Mouse (Mus musculus): ENCODE measurements around the gene Taz. TPM values are rescaled to one million over a fixed set of nuclear protein-coding genes. Genes with fewer than 3 reads are reported as not detected.

The Taz gene
- polyA plus RNA-seq, 1 experiment: 29.6 TPM

DNA sequence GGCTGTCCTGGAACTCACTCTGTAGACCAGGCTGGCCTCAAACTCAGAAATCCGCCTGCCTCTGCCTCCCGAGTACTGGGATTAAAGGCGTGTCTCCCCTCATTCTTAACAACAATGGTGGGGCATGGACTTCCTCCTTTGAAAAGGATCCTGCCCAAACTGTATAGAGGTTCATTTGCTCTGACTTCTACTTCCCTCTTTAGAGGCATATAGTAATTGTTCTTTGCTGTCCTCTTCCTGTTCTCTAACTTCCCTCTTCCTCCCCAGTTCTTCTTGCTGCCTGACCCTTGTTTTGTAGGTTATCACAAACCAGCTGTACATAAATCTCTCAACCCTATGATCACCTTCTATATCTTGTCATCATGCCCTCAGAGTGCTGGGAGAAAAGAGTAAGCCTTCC, 18.0 kb downstream of the Taz start:
- TF ChIP-seq GATA1 (IDR thresholded peaks at IDR 0.05; ENCODE audit: borderline replicate concordance, low read length): no peak
- no peak for TF ChIP-seq FLI1 (IDR thresholded peaks at IDR 0.05; ENCODE audit: low read length)
- Histone ChIP-seq H3K36me3 (replicated peaks; ENCODE audit: low read length) (peaks cover 62% of the 10 kb centered on the region), H3K27me3 (replicated peaks) (peaks cover 23% of the 10 kb centered on the region), H3K4me3 (replicated peaks) (no peak overlapping the region), H3K4me1 (peaks cover 20% of the 10 kb centered on the region; the same call in 1 of the 2 replicates), H3K9me3 (0 out of 2 replicates have a peak, but pooled peaks cover 3% of the 10 kb centered on the region)

DNA sequence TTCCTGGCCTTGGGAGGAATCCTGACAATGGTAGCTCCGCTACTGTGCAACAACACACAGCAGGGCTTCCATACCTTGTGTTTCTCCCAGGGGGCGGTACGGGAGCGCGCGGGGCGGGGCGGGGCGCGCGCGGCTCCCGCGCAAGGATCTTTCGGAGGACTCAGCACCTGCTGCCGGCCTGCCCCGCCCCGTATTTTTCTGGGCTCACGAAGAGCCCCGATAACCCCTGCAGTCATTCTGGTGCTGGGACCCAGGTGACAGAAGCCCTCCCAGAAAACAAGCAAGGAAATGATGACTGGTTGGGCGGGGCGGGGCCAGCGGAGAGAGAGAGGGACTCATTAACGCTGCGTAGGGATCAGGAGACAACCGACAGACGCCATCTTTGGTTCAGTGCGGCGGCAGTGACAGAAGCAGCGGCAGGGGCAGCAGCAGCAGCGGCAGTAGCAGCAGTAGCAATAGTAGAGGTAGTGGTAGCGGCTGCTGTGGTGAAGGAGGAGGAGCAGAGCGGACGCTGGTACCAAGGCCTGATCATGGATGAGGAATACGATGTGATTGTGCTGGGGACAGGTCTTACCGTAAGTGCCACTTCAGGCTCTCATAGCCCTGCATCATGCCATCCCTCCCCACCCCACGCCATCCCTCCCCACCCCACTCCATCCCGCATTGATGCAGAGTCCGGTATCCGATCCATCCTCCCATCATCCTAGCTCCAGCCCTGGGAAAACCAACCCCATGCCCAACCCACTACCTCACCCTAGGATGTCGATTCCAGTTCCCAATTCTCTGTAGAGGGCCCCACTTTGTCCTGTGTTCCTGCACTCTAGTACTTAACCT, 23.4 kb downstream of the Taz start, which contains the start of gene Gdi1:
Gene Gdi1, plus strand, starts transcription at position 132 of the 834 bp plus-strand sequence.
- Histone ChIP-seq H3K27me3 (replicated peaks) (peaks cover 23% of the 10 kb centered on the region), H3K4me1 (peaks cover 22% of the 10 kb centered on the region), H3K4me3 (replicated peaks) (peak within 1 kb of the TSS; percentile 98), H3K36me3 (replicated peaks; ENCODE audit: low read length) (peaks cover 83% of the 10 kb centered on the region), H3K9me3 (no peaks in the 10 kb centered on the region)
- no peak for TF ChIP-seq GATA1 (IDR thresholded peaks at IDR 0.05; ENCODE audit: borderline replicate concordance, low read length)
- no peak for TF ChIP-seq FLI1 (IDR thresholded peaks at IDR 0.05; ENCODE audit: low read length)

DNA sequence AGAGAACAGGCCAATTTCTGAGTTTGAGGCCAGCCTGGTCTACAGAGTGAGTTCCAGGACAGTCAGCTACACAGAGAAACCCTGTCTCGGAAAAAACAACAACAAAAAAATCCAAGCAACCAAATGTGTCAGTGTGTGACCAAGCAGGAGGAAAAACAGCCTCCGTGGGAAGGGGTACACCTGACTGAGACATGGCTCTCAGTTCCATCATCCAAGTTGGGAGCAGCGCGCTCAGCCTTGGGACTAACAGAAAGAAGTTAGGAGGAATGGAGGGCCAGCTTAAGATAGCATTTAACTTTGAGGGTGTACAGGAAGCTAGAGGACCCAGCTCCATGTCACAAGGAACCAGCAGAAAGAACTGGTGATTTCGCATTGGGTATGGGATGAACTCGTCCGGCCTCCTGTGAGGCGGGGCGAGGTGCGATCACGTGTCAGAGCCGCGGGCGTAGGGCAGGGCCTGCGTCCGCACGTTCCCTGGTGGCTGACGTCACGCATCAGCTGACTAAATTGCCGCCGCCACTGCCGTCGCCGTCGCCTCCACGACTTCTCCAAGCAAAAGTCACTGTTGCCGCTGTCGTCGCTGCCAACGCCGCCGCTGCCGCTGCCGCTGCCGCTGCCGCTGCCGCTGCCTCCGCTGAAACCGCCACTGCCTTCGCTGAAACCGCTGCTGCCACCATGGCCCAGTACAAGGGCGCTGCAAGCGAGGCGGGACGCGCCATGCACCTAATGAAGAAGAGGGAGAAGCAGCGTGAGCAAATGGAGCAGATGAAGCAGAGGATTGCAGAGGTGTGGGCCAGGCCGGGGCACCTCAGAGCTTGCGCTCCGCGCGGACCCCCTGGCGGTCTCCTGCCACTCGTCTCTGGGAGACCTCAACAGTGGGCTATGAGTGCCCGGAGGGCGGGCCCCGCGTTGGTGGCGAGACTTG, 31.1 kb downstream of the Taz start, which contains the start of gene Fam50a:
Gene Fam50a, plus strand, starts transcription at position 494 of the 925 bp plus-strand sequence.
- Histone ChIP-seq H3K9me3 (0 out of 2 replicates have a peak, but pooled peaks cover 4% of the 10 kb centered on the region), H3K27me3 (replicated peaks) (peaks cover 12% of the 10 kb centered on the region), H3K4me1 (peaks cover 30% of the 10 kb centered on the region), H3K4me3 (replicated peaks) (peak within 1 kb of the TSS; percentile 96), H3K36me3 (replicated peaks; ENCODE audit: low read length) (peaks cover 70% of the 10 kb centered on the region)
- TF ChIP-seq FLI1 (IDR thresholded peaks at IDR 0.05; ENCODE audit: low read length): no peak
- no peak for TF ChIP-seq GATA1 (IDR thresholded peaks at IDR 0.05; ENCODE audit: borderline replicate concordance, low read length)

DNA sequence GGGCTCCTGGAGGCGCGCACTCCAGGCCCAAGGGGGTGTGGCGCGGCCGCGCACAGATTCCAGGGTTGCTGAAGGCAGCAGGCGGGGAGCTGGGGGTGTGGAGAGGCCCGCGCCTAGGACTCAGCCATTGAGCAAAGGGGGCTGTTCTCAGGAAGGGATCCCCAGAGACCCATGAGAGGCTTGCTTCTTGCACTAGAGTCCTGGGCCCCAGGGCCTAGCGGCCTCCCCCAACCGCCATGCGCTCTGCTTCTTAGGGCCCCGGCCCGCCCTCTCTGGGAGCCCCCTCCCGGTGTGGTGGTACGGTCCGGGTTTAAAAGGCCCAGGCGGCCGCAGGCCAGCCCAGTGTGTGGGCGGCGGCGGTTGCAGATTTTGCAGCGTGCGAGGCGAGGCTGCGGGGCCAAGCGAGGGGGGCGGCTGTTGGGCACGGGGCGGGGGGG, 47.0 kb downstream of the Taz start, which contains the start of gene Plxna3:
Gene Plxna3, plus strand, starts transcription at position 342 of the 437 bp plus-strand sequence.
- H3K4me1 ChIP-seq: peaks cover 15% of the 10 kb centered on the region
- H3K27me3 ChIP-seq (replicated peaks): peaks cover 63% of the 10 kb centered on the region
- TF ChIP-seq GATA1 (IDR thresholded peaks at IDR 0.05; ENCODE audit: borderline replicate concordance, low read length): no peak
- TF ChIP-seq FLI1 (IDR thresholded peaks at IDR 0.05; ENCODE audit: low read length): no peak
- no peaks in the 10 kb centered on the region for H3K9me3 ChIP-seq
- no peaks in the 10 kb centered on the region for H3K36me3 ChIP-seq (replicated peaks; ENCODE audit: low read length)
- H3K4me3 ChIP-seq (replicated peaks): peak within 1 kb of the TSS; percentile 86

DNA sequence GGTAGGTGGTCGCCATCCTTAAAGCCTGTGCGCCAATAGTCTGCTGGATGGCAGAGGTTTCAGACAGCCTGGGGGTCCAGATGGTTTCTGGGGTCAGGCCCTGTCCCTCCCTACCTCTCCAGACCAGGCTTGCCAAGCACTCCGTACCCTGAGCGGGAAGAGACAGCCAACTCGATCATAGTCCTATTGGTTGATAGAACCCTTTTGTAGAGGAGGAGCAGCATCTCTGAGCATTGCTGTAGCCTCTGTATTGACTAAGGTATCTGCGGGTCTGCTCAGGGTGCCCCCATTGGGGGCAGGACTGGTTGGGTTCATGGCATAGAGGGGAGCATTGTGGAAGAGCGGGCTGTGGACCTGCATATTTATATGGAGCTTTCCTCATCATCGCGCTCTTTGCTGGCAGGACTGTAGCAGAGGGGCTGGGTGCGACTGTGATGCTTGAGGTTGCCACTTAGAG, 47.5 kb downstream of the Taz start:
- Histone ChIP-seq H3K4me1 (peaks cover 15% of the 10 kb centered on the region), H3K4me3 (replicated peaks) (peak overlapping the region; percentile 86), H3K9me3 (no peaks in the 10 kb centered on the region), H3K36me3 (replicated peaks; ENCODE audit: low read length) (no peaks in the 10 kb centered on the region), H3K27me3 (replicated peaks) (peaks cover 68% of the 10 kb centered on the region)
- no peak for TF ChIP-seq GATA1 (IDR thresholded peaks at IDR 0.05; ENCODE audit: borderline replicate concordance, low read length)
- no peak for TF ChIP-seq FLI1 (IDR thresholded peaks at IDR 0.05; ENCODE audit: low read length)

DNA sequence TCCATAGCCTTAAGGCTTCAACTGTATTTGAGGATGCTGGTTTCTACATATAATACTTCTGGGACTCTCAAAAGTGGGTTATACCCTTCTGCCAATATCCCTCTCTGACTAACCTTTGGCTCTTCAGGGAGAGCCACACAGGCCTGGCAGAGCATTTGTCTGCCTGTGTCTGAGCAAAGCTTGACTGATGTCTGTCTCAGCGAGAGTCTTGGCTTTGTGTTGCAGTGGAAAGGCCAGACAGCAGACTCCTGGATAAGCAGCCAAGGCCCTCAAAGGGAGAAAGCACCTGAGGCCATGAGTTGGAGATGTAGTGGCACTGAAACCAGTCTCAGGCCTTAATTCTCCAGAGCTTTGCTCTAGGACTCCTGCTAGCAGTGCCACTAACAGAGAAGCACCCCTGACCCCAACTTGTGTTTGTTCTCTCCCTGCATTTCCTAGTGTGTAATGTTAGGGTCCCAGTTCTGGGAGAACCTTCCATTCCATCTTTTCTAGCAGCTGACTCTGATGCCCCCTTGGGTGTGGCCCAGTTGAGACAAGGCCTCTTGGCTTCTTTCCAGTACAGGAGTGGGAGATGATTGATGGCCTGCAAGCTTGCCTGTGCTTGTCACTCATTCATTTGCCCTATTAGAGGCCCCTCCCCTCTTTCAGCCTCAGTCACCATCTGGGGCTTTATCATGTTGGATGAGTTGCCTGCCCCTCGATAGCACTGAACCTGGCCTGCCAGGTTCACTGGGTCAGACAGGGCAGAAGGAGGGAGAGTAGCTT, 48.6 kb downstream of the Taz start:
- Histone ChIP-seq H3K36me3 (replicated peaks; ENCODE audit: low read length) (no peaks in the 10 kb centered on the region), H3K4me3 (replicated peaks) (no peak overlapping the region), H3K9me3 (no peaks in the 10 kb centered on the region), H3K27me3 (replicated peaks) (peaks cover 76% of the 10 kb centered on the region), H3K4me1 (peaks cover 15% of the 10 kb centered on the region)
- no peak for TF ChIP-seq FLI1 (IDR thresholded peaks at IDR 0.05; ENCODE audit: low read length)
- TF ChIP-seq GATA1 (IDR thresholded peaks at IDR 0.05; ENCODE audit: borderline replicate concordance, low read length): no peak

Other genes starting within 250 kb of the Taz start
- gene Opn1mw, start 154.4 kb upstream of the Taz start, polyA plus RNA-seq (2012; ENCODE audit: insufficient read depth, low replicate concordance): not detected in 2 replicates
- 13.7 and 25.1 TPM in 2 replicates for gene Mecp2, start 146.5 kb upstream of the Taz start, polyA plus RNA-seq (2012; ENCODE audit: insufficient read depth, low replicate concordance)
- not detected in 2 replicates for gene Tex28, start 114.1 kb upstream of the Taz start, polyA plus RNA-seq (2012; ENCODE audit: insufficient read depth, low replicate concordance)
- not detected in 2 replicates for gene Tktl1, start 104.7 kb upstream of the Taz start, polyA plus RNA-seq (2012; ENCODE audit: insufficient read depth, low replicate concordance)
- gene Flna, start 32.1 kb upstream of the Taz start, polyA plus RNA-seq (2012; ENCODE audit: insufficient read depth, low replicate concordance): 106 and 299 TPM in 2 replicates
- 39.1 and 49.4 TPM in 2 replicates for gene Emd, start 27.2 kb upstream of the Taz start, polyA plus RNA-seq (2012; ENCODE audit: insufficient read depth, low replicate concordance)
- gene Rpl10, start 11.1 kb upstream of the Taz start, polyA plus RNA-seq (2012; ENCODE audit: insufficient read depth, low replicate concordance): 328 and 1,584 TPM in 2 replicates
- gene Dnase1l1, start 425 bp downstream of the Taz start, polyA plus RNA-seq (2012; ENCODE audit: insufficient read depth, low replicate concordance): 2.8 TPM in 1 of 2 replicates, not detected in the other
- 10.7 and 29.6 TPM in 2 replicates for gene Atp6ap1, start 15.2 kb downstream of the Taz start, polyA plus RNA-seq (2012; ENCODE audit: insufficient read depth, low replicate concordance)
- gene Gdi1, start 23.1 kb downstream of the Taz start, polyA plus RNA-seq (2012; ENCODE audit: insufficient read depth, low replicate concordance): 38.9 and 88.6 TPM in 2 replicates
- 3.0 and 35.7 TPM in 2 replicates for gene Fam50a, start 31.1 kb downstream of the Taz start, polyA plus RNA-seq (2012; ENCODE audit: insufficient read depth, low replicate concordance)
- gene Plxna3, start 47.2 kb downstream of the Taz start, polyA plus RNA-seq (2012; ENCODE audit: insufficient read depth, low replicate concordance): 1.3 TPM in 1 of 2 replicates, not detected in the other
- gene Lage3, start 71.7 kb downstream of the Taz start, polyA plus RNA-seq (2012; ENCODE audit: insufficient read depth, low replicate concordance): 7.0 and 8.9 TPM in 2 replicates
- 21.1 TPM in 1 of 2 replicates, not detected in the other for gene Ubl4a, start 91.3 kb downstream of the Taz start, polyA plus RNA-seq (2012; ENCODE audit: insufficient read depth, low replicate concordance)
- 1.9 and 3.3 TPM in 2 replicates for gene Slc10a3, start 91.4 kb downstream of the Taz start, polyA plus RNA-seq (2012; ENCODE audit: insufficient read depth, low replicate concordance)
- 4.0 and 8.8 TPM in 2 replicates for gene Fam3a, start 111.4 kb downstream of the Taz start, polyA plus RNA-seq (2012; ENCODE audit: insufficient read depth, low replicate concordance)
- gene Ikbkg, start 111.4 kb downstream of the Taz start, polyA plus RNA-seq (2012; ENCODE audit: insufficient read depth, low replicate concordance): 16.4 and 19.2 TPM in 2 replicates
- gene G6pdx, start 147.3 kb downstream of the Taz start, polyA plus RNA-seq (2012; ENCODE audit: insufficient read depth, low replicate concordance): 5.2 and 16.4 TPM in 2 replicates
- gene Gm6880, start 199.5 kb downstream of the Taz start, polyA plus RNA-seq (2012; ENCODE audit: insufficient read depth, low replicate concordance): not detected in 2 replicates

Data from megakaryocyte, embryonic 14.5 days (primary cell).